Mouse (Mus musculus): ENCODE data around the gene Tmem208. TPM values are rescaled to one million over a fixed set of nuclear protein-coding genes. Genes with fewer than 3 reads are reported as not detected.
A peak's percentile ranks its signal among the peaks of the same experiment; 100 is the strongest.

Tmem208 gene
- polyA plus RNA-seq, 1 experiment from 2014 or later: 75.9 TPM

GRCm38 (mm10) chr8:105331931-105332330, 5.8 kb downstream of the Tmem208 start:
- WGBS: 92% methylated on average over 9 of the region's 9 CpGs
- no peak for ATAC-seq (ENCODE audit: extremely low read depth, insufficient number of reproducible peaks, low FRiP score, low TSS enrichment)
- H3K27me3 ChIP-seq (replicated peaks): no peaks in the 10 kb centered on the region
- no peak overlapping the region for H3K9ac ChIP-seq
- no peak overlapping the region for H3K4me3 ChIP-seq
- H3K27ac ChIP-seq (replicated peaks): no peak overlapping the region
- peaks cover 15% of the 10 kb centered on the region for H3K4me1 ChIP-seq
- H3K36me3 ChIP-seq: peaks cover 92% of the 10 kb centered on the region
- no peaks in the 10 kb centered on the region for H3K9me3 ChIP-seq
- H3K4me2 ChIP-seq: no peak overlapping the region

GRCm38 (mm10) chr8:105332523-105332922, 6.4 kb downstream of the Tmem208 start:
- Histone ChIP-seq H3K4me3 (no peak overlapping the region), H3K4me1 (peaks cover 9% of the 10 kb centered on the region), H3K27me3 (replicated peaks) (no peaks in the 10 kb centered on the region), H3K27ac (replicated peaks) (no peak overlapping the region), H3K9ac (no peak overlapping the region), H3K36me3 (peaks cover 98% of the 10 kb centered on the region), H3K9me3 (no peaks in the 10 kb centered on the region), H3K4me2 (no peak overlapping the region)
- no peak for ATAC-seq (ENCODE audit: extremely low read depth, insufficient number of reproducible peaks, low FRiP score, low TSS enrichment)
- 48% methylated on average over 2 of the region's 2 CpGs for whole genome bisulfite sequencing

GRCm38 (mm10) chr8:105336373-105337130, 10.4 kb downstream of the Tmem208 start:
- H3K27me3 ChIP-seq (replicated peaks): no peaks in the 10 kb centered on the region
- H3K36me3 ChIP-seq: peaks cover 73% of the 10 kb centered on the region
- H3K4me3 ChIP-seq: no peak overlapping the region
- no peaks in the 10 kb centered on the region for H3K9me3 ChIP-seq
- WGBS: 62% methylated on average over 32 of the region's 32 CpGs
- H3K4me1 ChIP-seq: peaks cover 39% of the 10 kb centered on the region
- H3K9ac ChIP-seq: no peak overlapping the region
- H3K4me2 ChIP-seq: no peak overlapping the region
- no peak for ATAC-seq (ENCODE audit: extremely low read depth, insufficient number of reproducible peaks, low FRiP score, low TSS enrichment)
- H3K27ac ChIP-seq (replicated peaks): no peak overlapping the region

DNA sequence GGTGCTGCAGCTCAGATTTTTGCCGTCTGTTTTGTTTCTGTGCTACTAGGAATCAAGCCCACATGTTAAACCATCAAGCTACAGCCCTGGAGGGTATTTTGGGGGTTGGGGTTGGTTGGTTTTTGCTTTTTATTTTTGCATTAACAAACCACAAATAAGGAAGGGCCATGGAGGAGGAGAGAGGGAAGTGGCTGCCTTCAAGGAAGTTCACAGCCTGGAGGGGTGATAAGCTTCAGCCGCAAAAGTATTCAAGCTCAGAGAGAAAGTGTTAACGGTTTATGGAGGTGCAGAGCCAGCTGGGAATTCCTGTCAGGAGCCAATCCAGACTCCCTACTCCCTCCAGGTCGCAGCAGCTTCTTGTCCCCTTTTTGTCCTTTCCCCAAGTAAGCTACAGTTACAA, 12.8 kb downstream of the Tmem208 start:
- Histone ChIP-seq H3K4me2 (peak overlapping the region; percentile 16), H3K36me3 (peaks cover 48% of the 10 kb centered on the region), H3K9ac (peak overlapping the region; percentile 67), H3K4me1 (peaks cover 58% of the 10 kb centered on the region), H3K27me3 (replicated peaks) (no peaks in the 10 kb centered on the region), H3K4me3 (no peak overlapping the region), H3K9me3 (no peaks in the 10 kb centered on the region), H3K27ac (replicated peaks) (peak overlapping the region; percentile 64)
- no peak for ATAC-seq (ENCODE audit: extremely low read depth, insufficient number of reproducible peaks, low FRiP score, low TSS enrichment)
- WGBS: 19% methylated on average over 4 of the region's 4 CpGs

GRCm38 (mm10) chr8:105339886-105340635, 13.9 kb downstream of the Tmem208 start:
- peak overlapping the region; percentile 64 for H3K27ac ChIP-seq (replicated peaks)
- H3K9ac ChIP-seq: no peak overlapping the region
- H3K36me3 ChIP-seq: peaks cover 37% of the 10 kb centered on the region
- H3K4me1 ChIP-seq: peaks cover 68% of the 10 kb centered on the region
- WGBS: 47% methylated on average over 6 of the region's 6 CpGs
- H3K4me3 ChIP-seq: no peak overlapping the region
- no peaks in the 10 kb centered on the region for H3K9me3 ChIP-seq
- H3K4me2 ChIP-seq: no peak overlapping the region
- no peaks in the 10 kb centered on the region for H3K27me3 ChIP-seq (replicated peaks)
- ATAC-seq (ENCODE audit: extremely low read depth, insufficient number of reproducible peaks, low FRiP score, low TSS enrichment): no peak

- ATAC-seq (ENCODE audit: extremely low read depth, insufficient number of reproducible peaks, low FRiP score, low TSS enrichment): peak; percentile 16; the same call in 1 of the 2 replicates
- Histone ChIP-seq H3K4me2 (no peak overlapping the region), H3K36me3 (peaks cover 24% of the 10 kb centered on the region), H3K9ac (no peak overlapping the region), H3K4me3 (no peak overlapping the region), H3K9me3 (no peaks in the 10 kb centered on the region), H3K27ac (replicated peaks) (peak overlapping the region; percentile 64), H3K27me3 (replicated peaks) (no peaks in the 10 kb centered on the region), H3K4me1 (peaks cover 81% of the 10 kb centered on the region)
- 17% methylated on average over 8 of the region's 8 CpGs for WGBS
Measured at GRCm38 (mm10) chr8:105341399-105341798, 15.2 kb downstream of the Tmem208 start.

DNA sequence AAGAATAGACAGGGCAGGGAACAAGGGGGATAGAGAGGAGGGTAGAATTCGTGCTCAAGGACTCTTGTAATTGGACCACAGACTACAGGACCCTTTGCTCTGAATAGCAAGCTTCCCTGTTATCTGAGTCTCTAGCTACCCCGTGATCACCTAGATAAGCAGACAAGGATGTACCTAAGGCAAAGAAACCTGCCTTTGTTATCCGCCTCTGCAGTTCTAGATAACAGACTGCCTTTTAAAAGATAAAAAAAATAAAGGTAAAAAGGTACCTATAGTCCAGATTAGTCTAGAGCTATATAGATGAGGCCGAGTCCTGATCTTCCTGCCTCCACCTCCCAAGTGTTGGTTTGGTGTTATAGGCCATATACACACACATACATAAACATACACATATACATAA, 16.6 kb downstream of the Tmem208 start:
- WGBS: 59% methylated on average over 4 of the region's 4 CpGs
- H3K9ac ChIP-seq: no peak overlapping the region
- no peaks in the 10 kb centered on the region for H3K9me3 ChIP-seq
- H3K4me2 ChIP-seq: no peak overlapping the region
- ATAC-seq (ENCODE audit: extremely low read depth, insufficient number of reproducible peaks, low FRiP score, low TSS enrichment): no peak
- 0 out of 2 replicates have a peak overlapping the region, but pooled peaks have one; percentile 36 for H3K27ac ChIP-seq (replicated peaks)
- H3K27me3 ChIP-seq (replicated peaks): no peaks in the 10 kb centered on the region
- H3K4me3 ChIP-seq: no peak overlapping the region
- peaks cover 10% of the 10 kb centered on the region for H3K36me3 ChIP-seq
- H3K4me1 ChIP-seq: peaks cover 86% of the 10 kb centered on the region

- H3K36me3 ChIP-seq: no peaks in the 10 kb centered on the region
- 50% methylated on average over 8 of the region's 8 CpGs for WGBS
- no peak overlapping the region for H3K4me3 ChIP-seq
- peaks cover 85% of the 10 kb centered on the region for H3K4me1 ChIP-seq
- 0 out of 2 replicates have a peak overlapping the region, but pooled peaks have one; percentile 99 for H3K4me2 ChIP-seq
- no peaks in the 10 kb centered on the region for H3K27me3 ChIP-seq (replicated peaks)
- peak overlapping the region; percentile 62; the same call in 1 of the 2 replicates for H3K9ac ChIP-seq
- peak overlapping the region; percentile 29; the same call in 1 of the 2 replicates for H3K27ac ChIP-seq (replicated peaks)
- ATAC-seq (ENCODE audit: extremely low read depth, insufficient number of reproducible peaks, low FRiP score, low TSS enrichment): no peak
- no peaks in the 10 kb centered on the region for H3K9me3 ChIP-seq
Measured at GRCm38 (mm10) chr8:105343791-105344574, 17.8 kb downstream of the Tmem208 start.

GRCm38 (mm10) chr8:105345061-105345975, 19.2 kb downstream of the Tmem208 start:
- WGBS: 38% methylated on average over 7 of the region's 7 CpGs
- Histone ChIP-seq H3K27ac (replicated peaks) (peak overlapping the region; percentile 41), H3K4me3 (peak overlapping the region; percentile 81; the same call in 1 of the 2 replicates), H3K4me2 (peak overlapping the region; percentile 99), H3K9ac (peak overlapping the region; percentile 91), H3K36me3 (no peaks in the 10 kb centered on the region), H3K9me3 (no peaks in the 10 kb centered on the region), H3K27me3 (replicated peaks) (peaks cover 12% of the 10 kb centered on the region), H3K4me1 (peaks cover 85% of the 10 kb centered on the region)
- ATAC-seq (ENCODE audit: extremely low read depth, insufficient number of reproducible peaks, low FRiP score, low TSS enrichment): no peak

DNA sequence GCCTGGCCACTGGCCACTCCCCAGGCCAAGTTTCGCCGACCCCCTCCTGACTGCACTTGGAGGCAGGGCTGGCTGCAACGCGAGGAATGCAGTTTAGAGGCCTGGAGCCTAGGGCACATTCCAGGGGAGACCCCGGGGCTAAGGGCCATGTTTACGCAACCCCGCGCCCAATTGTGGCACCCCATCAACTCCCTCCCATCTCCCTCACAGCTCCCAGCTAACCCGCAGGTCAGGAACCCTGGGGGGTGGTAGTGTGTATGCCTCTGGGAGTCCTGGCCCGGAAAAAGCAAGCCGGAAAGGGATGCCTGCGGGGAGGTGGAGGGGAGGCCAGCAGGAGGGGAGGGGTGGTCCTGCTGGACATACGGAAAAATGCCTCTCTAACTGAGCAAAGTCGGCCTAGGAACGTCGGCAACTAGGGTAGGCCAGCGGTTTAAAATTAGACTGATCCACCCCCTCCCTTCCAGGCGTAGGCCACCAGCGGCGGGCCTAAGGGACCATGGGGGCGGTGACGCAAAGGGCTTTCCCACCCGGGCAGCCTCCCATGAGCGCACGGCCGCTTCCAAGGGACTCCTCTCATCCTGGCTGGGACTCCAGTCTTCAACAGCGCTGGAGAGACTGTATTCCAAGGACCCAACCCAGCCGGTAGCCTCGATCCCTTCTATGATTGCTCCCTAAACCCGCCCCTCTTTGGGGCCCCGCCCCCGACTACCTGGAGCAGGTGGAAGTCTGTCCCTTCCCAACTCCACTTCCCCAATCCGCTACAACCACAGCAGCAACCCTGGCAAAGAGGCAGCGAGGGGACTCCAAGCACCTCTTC, 20.7 kb downstream of the Tmem208 start:
- Histone ChIP-seq H3K4me2 (peak overlapping the region; percentile 99), H3K9me3 (no peaks in the 10 kb centered on the region), H3K4me3 (peak overlapping the region; percentile 81), H3K4me1 (peaks cover 78% of the 10 kb centered on the region), H3K27ac (replicated peaks) (peak overlapping the region; percentile 86), H3K36me3 (no peaks in the 10 kb centered on the region), H3K27me3 (replicated peaks) (peaks cover 23% of the 10 kb centered on the region), H3K9ac (peak overlapping the region; percentile 91)
- 0 out of 2 replicates have a peak, but pooled peaks have one; percentile 9 for ATAC-seq (ENCODE audit: extremely low read depth, insufficient number of reproducible peaks, low FRiP score, low TSS enrichment)
- under 1% methylated on average over 34 of the region's 34 CpGs for WGBS
